Mouse (Mus musculus): ENCODE results near the gene Abcc5. TPM values are rescaled to one million over a fixed set of nuclear protein-coding genes. Genes with fewer than 3 reads are reported as not detected.
"Not testable (repeated sequence)": the region's sequence is repeated elsewhere in the genome, so short reads cannot be mapped to it uniquely, and the experiment has no call there.

The Abcc5 gene
- 28.0 and 31.0 TPM in 2 replicates for polyA plus RNA-seq (2015; fragmentation: Nextera tagmentation; extraction: Ambion mirVana)

DNA sequence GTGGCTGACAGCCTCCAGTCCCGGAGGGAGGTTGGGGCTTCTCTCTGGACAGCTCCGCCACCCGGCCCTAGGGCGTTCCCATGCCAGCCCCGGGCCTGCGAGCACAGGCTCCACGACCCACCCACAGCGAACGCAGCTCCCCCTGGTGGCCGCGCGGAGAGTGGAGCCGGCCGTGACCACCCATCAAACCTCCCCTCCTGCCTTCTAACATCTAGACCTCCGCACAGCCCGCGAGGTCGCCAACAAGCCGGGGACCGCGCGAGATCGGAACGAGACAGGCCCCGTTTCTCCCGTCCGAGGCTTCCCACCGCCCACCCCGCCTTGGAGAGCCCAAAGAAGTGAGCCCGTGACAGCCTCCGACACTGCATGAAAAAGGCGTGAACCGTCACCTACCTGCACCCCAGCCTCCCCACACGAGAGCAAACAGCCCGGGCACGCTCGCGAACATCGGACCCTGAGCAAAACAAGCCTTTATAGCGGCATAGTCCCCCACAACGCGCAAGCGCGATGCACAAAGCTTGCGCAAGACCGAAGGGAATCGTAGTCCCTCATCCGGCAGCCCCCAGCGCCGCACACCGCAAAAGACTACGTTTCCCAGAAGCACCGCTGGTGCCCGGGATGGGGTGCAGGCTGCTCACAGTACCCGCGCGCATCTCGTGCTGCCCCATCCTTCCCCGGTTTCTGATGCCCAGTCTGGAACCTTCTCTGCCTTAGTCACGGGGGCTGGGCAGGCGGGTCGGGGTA lies at the start of gene Abcc5:
TSS of gene Abcc5 (minus strand) at position 540 of the 744 bp plus-strand sequence.
- peak within 1 kb of the TSS; percentile 66 for H3K4me2 ChIP-seq (ENCODE audit: low read depth, low read length)
- peak; percentile 98 for ATAC-seq
- peak within 1 kb of the TSS; percentile 87 for H3K4me3 ChIP-seq (ENCODE audit: low read length)
- peak within 1 kb of the TSS; percentile 78 for H3K27ac ChIP-seq (ENCODE audit: low read length)
- H3K4me1 ChIP-seq (ENCODE audit: control insufficient read depth, insufficient read depth, low read length) = peaks cover 8% of the 10 kb centered on the region
- H3K36me3 ChIP-seq (ENCODE audit: control insufficient read depth, insufficient read depth, low read length) = peaks cover 3% of the 10 kb centered on the region; the same call in 1 of the 2 replicates
- H3K9me3 ChIP-seq (ENCODE audit: control insufficient read depth, low read length) = no peaks in the 10 kb centered on the region
- peak within 1 kb of the TSS; percentile 86 for H3K9ac ChIP-seq (ENCODE audit: low read depth, low read length)
- under 1% methylated on average over 62 of the region's 62 CpGs for WGBS
- H3K27me3 ChIP-seq (replicated peaks; ENCODE audit: control insufficient read depth, insufficient read depth, low read length) = no peaks in the 10 kb centered on the region

DNA sequence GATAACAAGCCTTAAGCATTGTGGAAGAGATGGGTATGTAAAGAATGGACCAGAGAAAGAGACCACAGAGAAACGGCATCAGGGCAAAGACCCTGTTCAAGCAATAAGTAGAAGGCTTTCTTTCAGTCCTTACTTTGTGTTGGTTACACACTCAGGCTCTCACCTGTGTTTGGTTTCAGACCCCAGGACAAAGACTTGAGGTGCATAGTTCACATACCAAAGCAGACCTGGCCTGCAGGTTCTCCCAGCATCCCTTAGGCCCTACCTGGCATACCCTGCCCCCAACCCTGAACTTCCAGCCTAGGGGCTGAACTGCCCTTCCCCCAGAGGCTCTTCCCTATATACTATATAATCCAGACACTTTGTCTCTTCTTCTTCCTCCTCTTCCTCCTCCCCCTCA lies 49.1 kb upstream of the Abcc5 start:
- no peaks in the 10 kb centered on the region for H3K27me3 ChIP-seq (replicated peaks; ENCODE audit: control insufficient read depth, insufficient read depth, low read length)
- no peak overlapping the region for H3K4me2 ChIP-seq (ENCODE audit: low read depth, low read length)
- H3K4me3 ChIP-seq (ENCODE audit: low read length) = no peak overlapping the region
- H3K4me1 ChIP-seq (ENCODE audit: control insufficient read depth, insufficient read depth, low read length) = peaks cover 5% of the 10 kb centered on the region; the same call in 1 of the 2 replicates
- WGBS = 76% methylated on average over 1 of the region's 1 CpGs
- no peak for ATAC-seq
- H3K9me3 ChIP-seq (ENCODE audit: control insufficient read depth, low read length) = no peaks in the 10 kb centered on the region
- H3K36me3 ChIP-seq (ENCODE audit: control insufficient read depth, insufficient read depth, low read length) = no peaks in the 10 kb centered on the region
- H3K9ac ChIP-seq (ENCODE audit: low read depth, low read length) = no peak overlapping the region
- H3K27ac ChIP-seq (ENCODE audit: low read length) = no peak overlapping the region

DNA sequence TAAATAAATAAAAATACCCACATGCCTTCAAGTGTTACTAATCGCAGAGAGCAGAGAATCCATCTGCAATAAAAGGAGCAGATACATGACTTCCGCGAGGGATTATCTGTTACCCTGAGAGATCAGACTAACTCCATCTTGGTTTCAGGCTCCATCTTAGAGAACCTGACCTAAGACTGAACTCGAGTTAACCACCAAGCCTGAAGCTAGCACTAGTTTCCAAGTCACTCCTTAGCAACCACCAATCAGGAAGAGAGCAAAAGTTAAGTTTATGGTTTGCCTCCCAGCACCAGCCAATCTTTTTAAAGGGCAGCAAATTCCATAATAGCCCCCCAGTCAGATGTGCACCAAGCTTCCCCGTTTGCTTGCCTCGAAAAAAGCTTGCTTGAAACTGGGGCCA lies 48.6 kb upstream of the Abcc5 start:
- H3K4me2 ChIP-seq (ENCODE audit: low read depth, low read length) = no peak overlapping the region
- ATAC-seq = no peak
- H3K9me3 ChIP-seq (ENCODE audit: control insufficient read depth, low read length) = no peaks in the 10 kb centered on the region
- no peak overlapping the region for H3K4me3 ChIP-seq (ENCODE audit: low read length)
- H3K36me3 ChIP-seq (ENCODE audit: control insufficient read depth, insufficient read depth, low read length) = no peaks in the 10 kb centered on the region
- no peak overlapping the region for H3K9ac ChIP-seq (ENCODE audit: low read depth, low read length)
- WGBS = 81% methylated on average over 6 of the region's 6 CpGs
- no peaks in the 10 kb centered on the region for H3K27me3 ChIP-seq (replicated peaks; ENCODE audit: control insufficient read depth, insufficient read depth, low read length)
- no peak overlapping the region for H3K27ac ChIP-seq (ENCODE audit: low read length)
- peaks cover 5% of the 10 kb centered on the region; the same call in 1 of the 2 replicates for H3K4me1 ChIP-seq (ENCODE audit: control insufficient read depth, insufficient read depth, low read length)

DNA sequence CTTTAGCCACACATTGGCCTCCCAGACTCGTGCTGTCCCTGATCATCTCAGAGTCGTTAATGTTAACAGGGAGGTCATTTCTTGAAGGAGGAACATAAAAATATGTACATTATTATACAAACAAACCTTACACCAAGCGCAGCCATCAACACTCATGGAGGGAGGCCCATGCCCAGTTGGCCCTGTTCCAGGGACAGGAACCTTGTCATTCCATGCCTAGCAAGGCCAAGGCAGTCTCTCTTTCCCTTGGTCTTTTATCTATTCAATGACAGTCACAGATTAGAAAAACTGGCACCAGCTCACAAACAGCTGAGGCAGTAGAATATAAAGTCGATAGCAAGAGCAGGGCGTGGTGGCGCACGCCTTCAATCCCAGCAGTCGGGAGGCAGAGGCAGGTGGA lies 48.0 kb upstream of the Abcc5 start:
- H3K4me2 ChIP-seq (ENCODE audit: low read depth, low read length) = no peak overlapping the region
- H3K4me3 ChIP-seq (ENCODE audit: low read length) = no peak overlapping the region
- H3K9me3 ChIP-seq (ENCODE audit: control insufficient read depth, low read length) = no peaks in the 10 kb centered on the region
- H3K27me3 ChIP-seq (replicated peaks; ENCODE audit: control insufficient read depth, insufficient read depth, low read length) = no peaks in the 10 kb centered on the region
- no peak overlapping the region for H3K9ac ChIP-seq (ENCODE audit: low read depth, low read length)
- no peak for ATAC-seq
- no peaks in the 10 kb centered on the region for H3K36me3 ChIP-seq (ENCODE audit: control insufficient read depth, insufficient read depth, low read length)
- 87% methylated on average over 8 of the region's 8 CpGs for WGBS
- H3K27ac ChIP-seq (ENCODE audit: low read length) = no peak overlapping the region
- peaks cover 5% of the 10 kb centered on the region; the same call in 1 of the 2 replicates for H3K4me1 ChIP-seq (ENCODE audit: control insufficient read depth, insufficient read depth, low read length)

DNA sequence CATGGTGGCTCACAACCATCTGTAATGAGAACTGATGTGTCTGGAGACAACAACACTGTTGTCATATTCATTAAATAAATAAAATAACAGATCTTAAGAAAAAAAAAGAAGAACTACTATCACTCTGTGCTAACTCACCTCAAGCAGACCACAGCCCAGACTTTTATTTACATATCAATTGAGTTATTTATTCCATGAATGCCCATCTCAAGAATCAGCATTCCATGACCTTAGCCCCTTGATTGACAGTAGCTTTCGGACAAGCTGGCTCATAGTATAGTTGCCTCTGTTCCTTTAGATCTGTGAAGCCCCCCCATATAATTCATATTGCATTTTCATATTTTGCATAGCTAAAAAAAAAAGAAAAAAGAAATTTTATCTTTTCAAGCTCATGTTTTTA lies 47.6 kb upstream of the Abcc5 start:
- no peak overlapping the region for H3K27ac ChIP-seq (ENCODE audit: low read length)
- H3K9ac ChIP-seq (ENCODE audit: low read depth, low read length) = no peak overlapping the region
- WGBS = 86% methylated on average over 1 of the region's 1 CpGs
- H3K27me3 ChIP-seq (replicated peaks; ENCODE audit: control insufficient read depth, insufficient read depth, low read length) = no peaks in the 10 kb centered on the region
- ATAC-seq = no peak
- no peak overlapping the region for H3K4me2 ChIP-seq (ENCODE audit: low read depth, low read length)
- peaks cover 5% of the 10 kb centered on the region; the same call in 1 of the 2 replicates for H3K4me1 ChIP-seq (ENCODE audit: control insufficient read depth, insufficient read depth, low read length)
- no peak overlapping the region for H3K4me3 ChIP-seq (ENCODE audit: low read length)
- H3K9me3 ChIP-seq (ENCODE audit: control insufficient read depth, low read length) = no peaks in the 10 kb centered on the region
- no peaks in the 10 kb centered on the region for H3K36me3 ChIP-seq (ENCODE audit: control insufficient read depth, insufficient read depth, low read length)

DNA sequence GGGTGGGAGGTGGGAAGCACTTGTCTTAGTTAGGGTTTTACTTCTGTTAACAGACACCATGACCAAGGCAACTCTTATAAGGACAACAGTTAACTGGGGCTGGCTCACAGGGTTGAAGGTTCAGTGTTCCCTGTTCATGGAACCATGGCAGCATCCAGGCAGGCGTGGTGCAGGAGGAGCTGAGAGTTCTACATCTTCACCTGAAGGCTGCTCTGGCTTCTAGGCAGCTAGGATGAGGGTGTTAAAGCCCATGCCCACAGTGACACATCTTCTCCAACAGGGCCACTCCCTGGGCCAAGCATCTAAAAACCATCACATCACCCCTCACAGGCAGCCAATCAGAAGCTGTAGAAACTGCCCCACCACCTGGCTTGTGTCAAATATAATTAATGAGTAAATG lies 45.5 kb upstream of the Abcc5 start:
- Histone ChIP-seq H3K27ac (ENCODE audit: low read length) (no peak overlapping the region), H3K9ac (ENCODE audit: low read depth, low read length) (no peak overlapping the region), H3K27me3 (replicated peaks; ENCODE audit: control insufficient read depth, insufficient read depth, low read length) (no peaks in the 10 kb centered on the region), H3K9me3 (ENCODE audit: control insufficient read depth, low read length) (no peaks in the 10 kb centered on the region), H3K4me2 (ENCODE audit: low read depth, low read length) (no peak overlapping the region), H3K4me3 (ENCODE audit: low read length) (no peak overlapping the region), H3K4me1 (ENCODE audit: control insufficient read depth, insufficient read depth, low read length) (no peaks in the 10 kb centered on the region), H3K36me3 (ENCODE audit: control insufficient read depth, insufficient read depth, low read length) (no peaks in the 10 kb centered on the region)
- ATAC-seq = no peak
- WGBS = 68% methylated on average over 1 of the region's 1 CpGs

DNA sequence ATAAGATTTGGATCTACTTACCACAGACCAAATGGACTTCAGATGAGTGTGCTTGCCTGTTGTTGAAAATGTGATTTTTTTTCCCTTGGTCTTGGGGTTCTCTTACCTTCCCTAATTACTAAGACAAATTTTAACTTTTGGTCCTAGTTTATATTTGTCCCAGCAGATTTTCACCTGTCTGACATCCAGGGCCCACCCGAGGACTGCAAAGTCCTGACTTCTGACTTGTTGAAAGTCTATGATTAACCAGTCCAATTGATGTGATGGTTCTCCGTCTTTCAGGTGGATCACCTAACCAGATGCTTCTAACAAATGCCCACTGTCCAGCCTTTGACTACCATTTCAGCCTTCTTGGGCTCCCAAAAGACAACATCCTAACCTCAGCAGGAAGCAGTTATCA lies 44.8 kb upstream of the Abcc5 start:
- Histone ChIP-seq H3K4me1 (ENCODE audit: control insufficient read depth, insufficient read depth, low read length) (no peaks in the 10 kb centered on the region), H3K36me3 (ENCODE audit: control insufficient read depth, insufficient read depth, low read length) (no peaks in the 10 kb centered on the region), H3K4me2 (ENCODE audit: low read depth, low read length) (no peak overlapping the region), H3K4me3 (ENCODE audit: low read length) (no peak overlapping the region), H3K27ac (ENCODE audit: low read length) (no peak overlapping the region), H3K9me3 (ENCODE audit: control insufficient read depth, low read length) (no peaks in the 10 kb centered on the region), H3K9ac (ENCODE audit: low read depth, low read length) (no peak overlapping the region), H3K27me3 (replicated peaks; ENCODE audit: control insufficient read depth, insufficient read depth, low read length) (no peaks in the 10 kb centered on the region)
- 93% methylated on average over 2 of the region's 2 CpGs for WGBS
- no peak for ATAC-seq

DNA sequence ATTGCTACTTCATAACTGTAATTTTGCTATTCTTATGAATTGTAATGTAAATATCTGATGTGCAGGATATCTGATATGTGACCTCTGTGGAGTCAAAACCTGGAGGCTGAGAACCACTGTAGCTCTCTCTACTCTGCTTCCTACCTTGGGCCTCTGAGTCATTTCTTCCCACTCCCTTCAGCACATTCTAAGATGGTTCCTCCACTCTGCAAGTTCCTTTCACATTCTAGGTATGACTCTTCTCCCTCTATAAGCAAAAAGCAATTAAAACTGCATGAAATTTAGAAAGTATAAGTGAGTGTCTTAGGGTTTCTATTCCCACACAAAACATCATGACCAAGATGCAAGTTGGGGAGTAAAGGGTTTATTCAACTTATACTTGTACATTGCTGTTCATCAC lies 38.5 kb upstream of the Abcc5 start:
- H3K4me2 ChIP-seq (ENCODE audit: low read depth, low read length) = no peak overlapping the region
- H3K4me3 ChIP-seq (ENCODE audit: low read length) = no peak overlapping the region
- no peak overlapping the region for H3K27ac ChIP-seq (ENCODE audit: low read length)
- H3K9me3 ChIP-seq (ENCODE audit: control insufficient read depth, low read length) = no peaks in the 10 kb centered on the region
- no peaks in the 10 kb centered on the region for H3K4me1 ChIP-seq (ENCODE audit: control insufficient read depth, insufficient read depth, low read length)
- no peaks in the 10 kb centered on the region for H3K36me3 ChIP-seq (ENCODE audit: control insufficient read depth, insufficient read depth, low read length)
- no peaks in the 10 kb centered on the region for H3K27me3 ChIP-seq (replicated peaks; ENCODE audit: control insufficient read depth, insufficient read depth, low read length)
- H3K9ac ChIP-seq (ENCODE audit: low read depth, low read length) = no peak overlapping the region
- no peak for ATAC-seq

DNA sequence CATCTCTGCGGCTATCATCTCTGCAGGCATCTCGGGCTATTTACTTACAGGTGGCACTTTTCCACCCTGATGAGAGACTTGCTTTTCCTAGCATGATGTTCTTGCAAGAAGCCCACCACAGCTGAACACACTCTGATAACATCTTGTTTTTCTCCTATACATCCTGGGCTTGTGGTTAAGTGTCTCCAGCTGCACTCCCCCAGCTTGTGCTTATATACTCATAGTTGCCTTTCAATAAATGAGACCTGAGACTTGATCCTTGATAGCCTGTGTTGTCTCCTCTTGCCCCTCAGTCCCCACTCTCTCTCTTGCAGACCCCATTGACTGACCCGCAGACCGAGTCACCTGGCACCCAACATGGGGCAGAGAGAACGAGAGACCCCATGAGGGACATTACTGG lies 32.5 kb upstream of the Abcc5 start:
- not testable (repeated sequence) for H3K36me3 ChIP-seq (ENCODE audit: control insufficient read depth, insufficient read depth, low read length); H3K4me2 ChIP-seq (ENCODE audit: low read depth, low read length); ATAC-seq; H3K4me1 ChIP-seq (ENCODE audit: control insufficient read depth, insufficient read depth, low read length); H3K4me3 ChIP-seq (ENCODE audit: low read length); H3K9me3 ChIP-seq (ENCODE audit: control insufficient read depth, low read length); H3K27me3 ChIP-seq (replicated peaks; ENCODE audit: control insufficient read depth, insufficient read depth, low read length); H3K9ac ChIP-seq (ENCODE audit: low read depth, low read length); H3K27ac ChIP-seq (ENCODE audit: low read length)
- 83% methylated on average over 5 of the region's 5 CpGs for WGBS

DNA sequence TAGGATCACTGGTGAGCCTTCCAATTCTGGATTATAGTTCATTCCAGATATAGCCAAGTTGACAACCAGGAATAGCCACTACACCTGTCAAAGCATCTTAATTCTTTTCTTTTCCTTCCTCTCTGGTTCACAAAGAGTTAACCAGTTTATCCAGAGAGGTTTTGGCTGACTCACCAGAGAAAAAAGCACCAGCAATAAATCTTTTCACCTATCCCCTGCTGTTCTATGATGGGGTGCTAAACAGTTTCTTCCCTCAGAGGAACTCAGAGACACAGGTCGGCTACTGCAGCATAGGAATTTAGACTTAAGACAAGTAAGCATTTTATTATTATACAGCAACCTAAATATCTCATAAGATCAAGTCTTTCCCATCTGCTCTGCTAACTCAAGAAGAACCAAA lies 29.9 kb upstream of the Abcc5 start:
- Histone ChIP-seq H3K9ac (ENCODE audit: low read depth, low read length) (no peak overlapping the region), H3K27ac (ENCODE audit: low read length) (no peak overlapping the region), H3K9me3 (ENCODE audit: control insufficient read depth, low read length) (no peaks in the 10 kb centered on the region), H3K4me3 (ENCODE audit: low read length) (no peak overlapping the region), H3K27me3 (replicated peaks; ENCODE audit: control insufficient read depth, insufficient read depth, low read length) (no peaks in the 10 kb centered on the region), H3K36me3 (ENCODE audit: control insufficient read depth, insufficient read depth, low read length) (no peaks in the 10 kb centered on the region), H3K4me2 (ENCODE audit: low read depth, low read length) (no peak overlapping the region), H3K4me1 (ENCODE audit: control insufficient read depth, insufficient read depth, low read length) (no peaks in the 10 kb centered on the region)
- 2% methylated on average over 1 of the region's 1 CpGs for WGBS
- ATAC-seq = 0 out of 2 replicates have a peak, but pooled peaks have one; percentile 42
